Mouse (Mus musculus): ENCODE measurements around the gene Asb2. TPM values are rescaled to one million over a fixed set of nuclear protein-coding genes. Genes with fewer than 3 reads are reported as not detected.

Gene Asb2
- total and polyA plus RNA-seq, 2 experiments from 2014 or later = 1.5 to 1.6 TPM

GRCm38 (mm10) chr12:103370861-103371260 lies 15.1 kb upstream of the Asb2 start:
- H3K4me3 ChIP-seq (ENCODE audit: low read depth, low read length) = no peak overlapping the region
- no peak overlapping the region for H3K9ac ChIP-seq
- H3K27me3 ChIP-seq (ENCODE audit: insufficient read depth, low read length) = no peaks in the 10 kb centered on the region
- DNase-seq (no peak), ATAC-seq (no peak)
- no peaks in the 10 kb centered on the region for H3K9me3 ChIP-seq (ENCODE audit: low read length)
- WGBS = 88% methylated on average over 4 of the region's 4 CpGs
- no peaks in the 10 kb centered on the region for H3K36me3 ChIP-seq (ENCODE audit: insufficient read depth)
- TF ChIP-seq CTCF (IDR thresholded peaks at IDR 0.05; ENCODE audit: low read depth) = no peak
- H3K27ac ChIP-seq (ENCODE audit: low read depth, low read length) = no peak overlapping the region
- no peak overlapping the region for H3K4me2 ChIP-seq (ENCODE audit: low read depth)
- no peaks in the 10 kb centered on the region for H3K4me1 ChIP-seq (ENCODE audit: insufficient read depth)

GRCm38 (mm10) chr12:103368777-103369176 lies 13.0 kb upstream of the Asb2 start:
- 69% methylated on average over 2 of the region's 2 CpGs for WGBS
- Histone ChIP-seq H3K4me1 (ENCODE audit: insufficient read depth) (no peaks in the 10 kb centered on the region), H3K27me3 (ENCODE audit: insufficient read depth, low read length) (no peaks in the 10 kb centered on the region), H3K4me3 (ENCODE audit: low read depth, low read length) (no peak overlapping the region), H3K4me2 (ENCODE audit: low read depth) (no peak overlapping the region), H3K27ac (ENCODE audit: low read depth, low read length) (no peak overlapping the region), H3K9me3 (ENCODE audit: low read length) (no peaks in the 10 kb centered on the region), H3K9ac (no peak overlapping the region), H3K36me3 (ENCODE audit: insufficient read depth) (no peaks in the 10 kb centered on the region)
- DNase-seq (no peak), ATAC-seq (no peak)
- TF ChIP-seq CTCF (IDR thresholded peaks at IDR 0.05; ENCODE audit: low read depth) = no peak

- Histone ChIP-seq H3K36me3 (ENCODE audit: insufficient read depth) (no peaks in the 10 kb centered on the region), H3K9ac (no peak overlapping the region), H3K4me1 (ENCODE audit: insufficient read depth) (no peaks in the 10 kb centered on the region), H3K27me3 (ENCODE audit: insufficient read depth, low read length) (no peaks in the 10 kb centered on the region), H3K4me3 (ENCODE audit: low read depth, low read length) (no peak overlapping the region), H3K9me3 (ENCODE audit: low read length) (no peaks in the 10 kb centered on the region), H3K27ac (ENCODE audit: low read depth, low read length) (no peak overlapping the region), H3K4me2 (ENCODE audit: low read depth) (peak overlapping the region; percentile 19; the same call in 1 of the 2 replicates)
- WGBS = 82% methylated on average over 7 of the region's 7 CpGs
- DNase-seq = no peak
- ATAC-seq = no peak
- no peak for TF ChIP-seq CTCF (IDR thresholded peaks at IDR 0.05; ENCODE audit: low read depth)
Measured at GRCm38 (mm10) chr12:103368326-103368669, 12.5 kb upstream of the Asb2 start.

GRCm38 (mm10) chr12:103367620-103368325 lies 12.0 kb upstream of the Asb2 start:
- DNase-seq (peak; percentile 84), ATAC-seq (peak; percentile 92)
- Histone ChIP-seq H3K4me2 (ENCODE audit: low read depth) (peak overlapping the region; percentile 19), H3K9ac (no peak overlapping the region), H3K9me3 (ENCODE audit: low read length) (no peaks in the 10 kb centered on the region), H3K4me3 (ENCODE audit: low read depth, low read length) (no peak overlapping the region), H3K27ac (ENCODE audit: low read depth, low read length) (no peak overlapping the region), H3K4me1 (ENCODE audit: insufficient read depth) (no peaks in the 10 kb centered on the region), H3K36me3 (ENCODE audit: insufficient read depth) (no peaks in the 10 kb centered on the region), H3K27me3 (ENCODE audit: insufficient read depth, low read length) (no peaks in the 10 kb centered on the region)
- 22% methylated on average over 18 of the region's 18 CpGs for WGBS
- peak; percentile 83 for TF ChIP-seq CTCF (IDR thresholded peaks at IDR 0.05; ENCODE audit: low read depth)

GRCm38 (mm10) chr12:103367171-103367570 lies 11.4 kb upstream of the Asb2 start:
- Histone ChIP-seq H3K4me3 (ENCODE audit: low read depth, low read length) (no peak overlapping the region), H3K27me3 (ENCODE audit: insufficient read depth, low read length) (no peaks in the 10 kb centered on the region), H3K27ac (ENCODE audit: low read depth, low read length) (no peak overlapping the region), H3K36me3 (ENCODE audit: insufficient read depth) (no peaks in the 10 kb centered on the region), H3K9me3 (ENCODE audit: low read length) (no peaks in the 10 kb centered on the region), H3K9ac (no peak overlapping the region), H3K4me2 (ENCODE audit: low read depth) (no peak overlapping the region), H3K4me1 (ENCODE audit: insufficient read depth) (no peaks in the 10 kb centered on the region)
- no peak for DNase-seq
- WGBS = 83% methylated on average over 2 of the region's 2 CpGs
- no peak for ATAC-seq
- no peak for TF ChIP-seq CTCF (IDR thresholded peaks at IDR 0.05; ENCODE audit: low read depth)

GRCm38 (mm10) chr12:103362336-103362735 lies 6.5 kb upstream of the Asb2 start:
- Histone ChIP-seq H3K27ac (ENCODE audit: low read depth, low read length) (no peak overlapping the region), H3K4me3 (ENCODE audit: low read depth, low read length) (no peak overlapping the region), H3K36me3 (ENCODE audit: insufficient read depth) (no peaks in the 10 kb centered on the region), H3K4me1 (ENCODE audit: insufficient read depth) (no peaks in the 10 kb centered on the region), H3K27me3 (ENCODE audit: insufficient read depth, low read length) (no peaks in the 10 kb centered on the region), H3K9me3 (ENCODE audit: low read length) (no peaks in the 10 kb centered on the region), H3K4me2 (ENCODE audit: low read depth) (no peak overlapping the region), H3K9ac (no peak overlapping the region)
- TF ChIP-seq CTCF (IDR thresholded peaks at IDR 0.05; ENCODE audit: low read depth) = no peak
- WGBS = 73% methylated on average over 3 of the region's 3 CpGs
- DNase-seq (no peak), ATAC-seq (no peak)

- H3K4me3 ChIP-seq (ENCODE audit: low read depth, low read length) = no peak overlapping the region
- no peaks in the 10 kb centered on the region for H3K27me3 ChIP-seq (ENCODE audit: insufficient read depth, low read length)
- ATAC-seq (no peak), DNase-seq (no peak)
- H3K4me1 ChIP-seq (ENCODE audit: insufficient read depth) = no peaks in the 10 kb centered on the region
- no peak overlapping the region for H3K9ac ChIP-seq
- WGBS = 89% methylated on average over 17 of the region's 17 CpGs
- H3K4me2 ChIP-seq (ENCODE audit: low read depth) = no peak overlapping the region
- TF ChIP-seq CTCF (IDR thresholded peaks at IDR 0.05; ENCODE audit: low read depth) = no peak
- H3K9me3 ChIP-seq (ENCODE audit: low read length) = no peaks in the 10 kb centered on the region
- no peak overlapping the region for H3K27ac ChIP-seq (ENCODE audit: low read depth, low read length)
- H3K36me3 ChIP-seq (ENCODE audit: insufficient read depth) = no peaks in the 10 kb centered on the region
Measured at GRCm38 (mm10) chr12:103361539-103362307, 5.9 kb upstream of the Asb2 start.

All from forebrain, postnatal 0 days (tissue).